Mouse (Mus musculus): ENCODE data around the gene Cox17.
A peak's percentile ranks its signal among the peaks of the same experiment; 100 is the strongest.

DNA sequence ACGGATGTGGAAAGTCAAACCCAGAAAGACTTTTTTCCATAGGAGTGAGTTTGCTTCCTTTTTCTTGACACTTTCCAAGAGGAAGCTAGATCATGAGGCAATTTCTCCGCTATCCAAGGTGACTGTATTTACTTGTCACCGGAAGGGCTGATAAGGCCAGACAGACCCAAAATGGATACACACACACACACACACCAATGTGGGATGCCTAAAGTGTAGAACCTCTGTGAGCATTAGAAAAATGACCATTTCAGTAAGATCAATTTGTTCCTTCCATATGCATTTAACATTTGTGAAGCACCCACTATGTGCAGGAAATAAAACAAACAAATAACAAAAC lies 16.4 kb downstream of the Cox17 start:
- TF ChIP-seq CTCF (IDR thresholded peaks at IDR 0.05), result no peak
- TF ChIP-seq POLR2A (IDR thresholded peaks at IDR 0.05; ENCODE audit: insufficient read depth, low read depth, low read length), result 0 out of 2 replicates have a peak, but pooled peaks have one; percentile 5

Data from heart, adult 2 months (tissue).